Mouse (Mus musculus) lung, embryonic 16.5 days (tissue): ENCODE measurements around the gene P3h3. TPM values are rescaled to one million over a fixed set of nuclear protein-coding genes. Genes with fewer than 3 reads are reported as not detected.

Source experiments
- ATAC-seq: fragments of 200-750 bp; cut with Nextera tagmentation; 2 replicates; pipeline ENCODE4 v1.8.0; 2017; ENCODE audit warnings: low read depth, mild to moderate bottlenecking, moderate library complexity
- H3K27ac ChIP-seq: fragments of 300-500 bp; sonication (generic); 2 replicates; pipeline ENCODE4 v1.5.1; 2014; ENCODE audit warnings: mild to moderate bottlenecking, control low read depth, low read length
- H3K27me3 ChIP-seq: fragments of 300-500 bp; sonication (generic); 2 replicates; pipeline ENCODE4 v1.6.1; 2014; ENCODE audit warnings: low read depth, low read length, mixed read lengths; ENCODE audit not compliant: control insufficient read depth, insufficient read depth
- H3K36me3 ChIP-seq: fragments of 300-500 bp; sonication (generic); 2 replicates; pipeline ENCODE4 v1.6.1; 2014; ENCODE audit warnings: low read length; ENCODE audit not compliant: control insufficient read depth, insufficient read depth
- H3K4me1 ChIP-seq: fragments of 300-500 bp; sonication (generic); replicated peaks from 2 replicates; pipeline ENCODE4 v1.6.1; 2014; ENCODE audit warnings: low read length, mixed read lengths; ENCODE audit not compliant: control insufficient read depth, insufficient read depth
- H3K4me2 ChIP-seq: fragments of 300-500 bp; sonication (generic); 2 replicates; pipeline ENCODE4 v1.6.1; 2014; ENCODE audit warnings: low read depth, low read length, control low read depth
- H3K4me3 ChIP-seq: fragments of 300-500 bp; sonication (generic); 2 replicates; pipeline ENCODE4 v1.5.1; 2014; ENCODE audit warnings: mild to moderate bottlenecking, low read length, control low read depth
- H3K9ac ChIP-seq: fragments of 300-500 bp; sonication (generic); 2 replicates; pipeline ENCODE4 v1.6.1; 2014; ENCODE audit warnings: low read length, control low read depth
- H3K9me3 ChIP-seq: fragments of 300-500 bp; sonication (generic); 2 replicates; pipeline ENCODE4 v1.6.1; 2016; ENCODE audit warnings: low read length; ENCODE audit not compliant: control insufficient read depth
- WGBS: fragments of 180-500 bp; shearing (Covaris S2); extraction: QIAGEN DNeasy Blood & Tissue Kit; methylation state at CpG from one replicate; pipeline ENCODE4 v1.1.7; 2014; 5-methylcytosine and 5-hydroxymethylcytosine counted together
- polyA plus RNA-seq: library from polyadenylated mRNA; unstranded; fragments of >200 nt; fragmentation: Nextera tagmentation; extraction: Ambion mirVana; gene quantifications from 2 replicates; pipeline ENCODE4 v1.2.1, GENCODE M21; 2015

Gene P3h3
- polyA plus RNA-seq, 1 experiment from 2014 or later = 15.3 TPM

- Histone ChIP-seq H3K36me3 (no peaks in the 10 kb centered on the region), H3K27me3 (peaks cover 42% of the 10 kb centered on the region), H3K4me1 (peaks cover 24% of the 10 kb centered on the region), H3K27ac (no peak overlapping the region), H3K4me2 (no peak overlapping the region), H3K9me3 (no peaks in the 10 kb centered on the region), H3K9ac (no peak overlapping the region), H3K4me3 (no peak overlapping the region)
- WGBS = 81% methylated on average over 9 of the region's 9 CpGs
- no peak for ATAC-seq
Observed at GRCm38 (mm10) chr6:124860511-124860910, 3.0 kb upstream of the P3h3 start.

GRCm38 (mm10) chr6:124859725-124860124 is 2.2 kb upstream of the P3h3 start:
- no peak overlapping the region for H3K27ac ChIP-seq
- H3K9me3 ChIP-seq = no peaks in the 10 kb centered on the region
- 5% methylated on average over 12 of the region's 12 CpGs for WGBS
- peaks cover 37% of the 10 kb centered on the region for H3K27me3 ChIP-seq
- no peak overlapping the region for H3K4me2 ChIP-seq
- H3K4me3 ChIP-seq = no peak overlapping the region
- no peaks in the 10 kb centered on the region for H3K36me3 ChIP-seq
- peaks cover 24% of the 10 kb centered on the region for H3K4me1 ChIP-seq
- ATAC-seq = peak; percentile 26
- no peak overlapping the region; the same call in 1 of the 2 replicates for H3K9ac ChIP-seq

GRCm38 (mm10) chr6:124858561-124859318 is 1.2 kb upstream of the P3h3 start:
- ATAC-seq = no peak
- Histone ChIP-seq H3K4me1 (peaks cover 20% of the 10 kb centered on the region), H3K36me3 (no peaks in the 10 kb centered on the region), H3K27ac (no peak overlapping the region), H3K9me3 (no peaks in the 10 kb centered on the region), H3K4me3 (no peak overlapping the region), H3K4me2 (0 out of 2 replicates have a peak overlapping the region, but pooled peaks have one; percentile 97), H3K9ac (no peak overlapping the region), H3K27me3 (peaks cover 28% of the 10 kb centered on the region)
- WGBS = 67% methylated on average over 28 of the region's 28 CpGs

- peak overlapping the region; percentile 97 for H3K4me2 ChIP-seq
- no peaks in the 10 kb centered on the region for H3K9me3 ChIP-seq
- peak overlapping the region; percentile 89 for H3K9ac ChIP-seq
- no peaks in the 10 kb centered on the region for H3K36me3 ChIP-seq
- peaks cover 14% of the 10 kb centered on the region for H3K4me1 ChIP-seq
- peaks cover 26% of the 10 kb centered on the region for H3K27me3 ChIP-seq
- ATAC-seq = no peak
- H3K27ac ChIP-seq = peak overlapping the region; percentile 87
- 17% methylated on average over 26 of the region's 26 CpGs for WGBS
- peak overlapping the region; percentile 79 for H3K4me3 ChIP-seq
Observed at GRCm38 (mm10) chr6:124857840-124858530, 433 bp upstream of the P3h3 start.

- ATAC-seq = no peak
- 6% methylated on average over 14 of the region's 14 CpGs for WGBS
- peaks cover 19% of the 10 kb centered on the region for H3K27me3 ChIP-seq
Observed at GRCm38 (mm10) chr6:124856321-124856720, 1.2 kb downstream of the P3h3 start.

GRCm38 (mm10) chr6:124854647-124855046 is 2.9 kb downstream of the P3h3 start:
- peaks cover 13% of the 10 kb centered on the region for H3K4me1 ChIP-seq
- no peak overlapping the region for H3K4me3 ChIP-seq
- H3K4me2 ChIP-seq = no peak overlapping the region
- no peak overlapping the region for H3K9ac ChIP-seq
- no peaks in the 10 kb centered on the region for H3K9me3 ChIP-seq
- 69% methylated on average over 12 of the region's 12 CpGs for WGBS
- ATAC-seq = no peak
- no peaks in the 10 kb centered on the region for H3K36me3 ChIP-seq
- H3K27ac ChIP-seq = no peak overlapping the region
- H3K27me3 ChIP-seq = peaks cover 14% of the 10 kb centered on the region

More at GRCm38 (mm10) chr6:124856321-124856720, 1.2 kb downstream of the P3h3 start:
- Histone ChIP-seq H3K4me2 (peak overlapping the region; percentile 97), H3K9ac (peak overlapping the region; percentile 38; the same call in 1 of the 2 replicates), H3K9me3 (no peaks in the 10 kb centered on the region), H3K4me1 (peaks cover 13% of the 10 kb centered on the region), H3K4me3 (peak overlapping the region; percentile 79), H3K36me3 (no peaks in the 10 kb centered on the region), H3K27ac (no peak overlapping the region)

- Histone ChIP-seq H3K4me3 (no peak overlapping the region), H3K4me2 (no peak overlapping the region), H3K27ac (no peak overlapping the region), H3K36me3 (no peaks in the 10 kb centered on the region; the same call in 1 of the 2 replicates), H3K9ac (no peak overlapping the region), H3K27me3 (no peaks in the 10 kb centered on the region), H3K4me1 (peaks cover 2% of the 10 kb centered on the region; the same call in 1 of the 2 replicates), H3K9me3 (no peaks in the 10 kb centered on the region)
- WGBS = 51% methylated on average over 8 of the region's 8 CpGs
- no peak for ATAC-seq
Observed at GRCm38 (mm10) chr6:124850535-124850934, 7.0 kb downstream of the P3h3 start.

GRCm38 (mm10) chr6:124847305-124847704 is 10.2 kb downstream of the P3h3 start:
- H3K27me3 ChIP-seq = no peaks in the 10 kb centered on the region
- H3K4me1 ChIP-seq = peaks cover 2% of the 10 kb centered on the region; the same call in 1 of the 2 replicates
- peak; percentile 88 for ATAC-seq
- WGBS = 11% methylated on average over 9 of the region's 9 CpGs
- H3K36me3 ChIP-seq = no peaks in the 10 kb centered on the region; the same call in 1 of the 2 replicates
- no peak overlapping the region for H3K4me3 ChIP-seq
- no peak overlapping the region for H3K27ac ChIP-seq
- no peaks in the 10 kb centered on the region for H3K9me3 ChIP-seq
- H3K4me2 ChIP-seq = no peak overlapping the region
- no peak overlapping the region for H3K9ac ChIP-seq
